Mouse (Mus musculus) stomach, postnatal 0 days (tissue): ENCODE measurements at regions not wholly inside any gene's neighbourhood (a gene's known extent, or its start where the extent isn't known, plus 50 kb on each side); places are given as distances from the start of the nearest gene placed in this dataset.

Source experiments
- CTCF ChIP-seq: IDR thresholded peaks from 2 replicates; pipeline ENCODE4 v1.5.1; 2016; ENCODE audit warnings: antibody characterized with exemption, low read depth, mild to moderate bottlenecking, moderate library complexity
- EP300 ChIP-seq: optimal IDR thresholded peaks from 2 replicates; pipeline ENCODE3; 2016; ENCODE audit warnings: antibody characterized with exemption

DNA sequence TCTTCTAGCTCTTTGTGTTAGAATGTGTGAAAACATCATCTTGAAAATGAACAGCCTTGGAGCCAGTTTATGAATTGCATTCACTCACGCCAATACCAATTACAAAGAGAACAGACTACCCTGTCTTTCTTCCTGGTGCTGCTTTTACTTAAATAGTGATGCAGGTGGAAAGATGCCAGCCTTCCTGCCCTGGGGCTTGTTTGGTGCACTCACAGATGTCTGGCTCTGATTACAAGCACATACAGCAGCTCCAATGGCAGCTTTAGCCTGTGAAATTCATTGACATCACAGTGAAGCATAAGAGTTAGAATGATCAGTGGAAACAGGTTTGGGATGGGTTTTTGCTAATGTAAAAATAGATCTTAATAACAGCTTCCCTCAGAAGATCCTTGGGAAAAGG lies 1579.1 kb downstream of the Efna5 start:
- TF ChIP-seq EP300 (no peak), CTCF (no peak)
